Mouse (Mus musculus) CH12.LX (cell line): ENCODE results near the gene Syngr2. TPM values are rescaled to one million over a fixed set of nuclear protein-coding genes. Genes with fewer than 3 reads are reported as not detected.

Experiments
- DNase-seq: peaks from one replicate; pipeline ENCODE4 v3.0.0-alpha.2; 2013; ENCODE audit errors: extremely low read depth
- H3K27ac ChIP-seq: 2 replicates; pipeline ENCODE4 v1.5.1; 2012; ENCODE audit warnings: low read depth, mild to moderate bottlenecking, control low read depth, moderate library complexity; ENCODE audit not compliant: insufficient read depth
- H3K27me3 ChIP-seq: replicated peaks from 2 replicates; pipeline ENCODE3; 2012; ENCODE audit warnings: inconsistent platforms
- H3K36me3 ChIP-seq, 2 experiments: replicated peaks in 1 of 2; 2 replicates each; pipeline versions ENCODE3 to v1.6.1; 2012; ENCODE audit warnings: inconsistent platforms in 1 of 2, low read length in 1 of 2, mild to moderate bottlenecking in 1 of 2, mixed read lengths in 1 of 2, moderate library complexity in 1 of 2; ENCODE audit not compliant: control insufficient read depth in 1 of 2, insufficient read depth in 1 of 2
- H3K4me1 ChIP-seq, 2 experiments: 2 replicates each; pipeline ENCODE4 v1.6.1; 2012; ENCODE audit warnings: inconsistent platforms in 1 of 2, moderate library complexity in 1 of 2; ENCODE audit not compliant: insufficient read depth in 2 of 2, control insufficient read depth in 1 of 2
- H3K4me2 ChIP-seq: 2 replicates; pipeline ENCODE4 v1.6.1; 2012; ENCODE audit warnings: low read depth, mild to moderate bottlenecking, control low read depth; ENCODE audit not compliant: poor library complexity, insufficient read depth, severe bottlenecking
- H3K4me3 ChIP-seq, 3 experiments: fragments of 150-350 bp in 1 of 3; sonication (generic) in 1 of 3; replicated peaks in 1 of 3; 2 replicates each; pipeline versions ENCODE3 to v1.5.1; 2011 to 2012; ENCODE audit warnings: low read depth in 2 of 3, low read length in 2 of 3, mild to moderate bottlenecking in 2 of 3, moderate library complexity in 2 of 3, control low read depth in 1 of 3, improper control_type of control experiment in 1 of 3, inconsistent platforms in 1 of 3, mixed read lengths in 1 of 3; ENCODE audit not compliant: poor library complexity in 1 of 3
- H3K79me2 ChIP-seq: replicated peaks from 2 replicates; pipeline ENCODE4 v1.6.1; 2012; ENCODE audit warnings: mild to moderate bottlenecking, moderate library complexity; ENCODE audit not compliant: control insufficient read depth, poor library complexity, insufficient read depth, severe bottlenecking; ENCODE audit errors: extremely low read depth
- H3K9ac ChIP-seq: 2 replicates; pipeline ENCODE4 v1.6.1; 2012; ENCODE audit warnings: low read depth, mild to moderate bottlenecking, control low read depth, moderate library complexity; ENCODE audit not compliant: insufficient read depth
- H3K9me3 ChIP-seq: replicated peaks from 2 replicates; pipeline ENCODE3; 2012; ENCODE audit warnings: low read length, inconsistent platforms, mixed read lengths
- BHLHE40 ChIP-seq: IDR thresholded peaks from 2 replicates; pipeline ENCODE4 v1.6.1; 2011; ENCODE audit warnings: mild to moderate bottlenecking, low read depth, low read length, improper control_type of control experiment
- CHD1 ChIP-seq: IDR thresholded peaks from 2 replicates; pipeline ENCODE4 v1.6.1; 2012; ENCODE audit warnings: low read depth, low read length, improper control_type of control experiment, inconsistent platforms
- CTCF ChIP-seq, 2 experiments: IDR thresholded peaks in 1 of 2; conservative IDR thresholded peaks in 1 of 2; 2 replicates each; pipeline ENCODE4 v1.5.1; 2011 to 2012; ENCODE audit warnings: low read depth in 2 of 2, low read length in 2 of 2, improper control_type of control experiment in 1 of 2, inconsistent platforms in 1 of 2, mild to moderate bottlenecking in 1 of 2, moderate library complexity in 1 of 2
- ETS1 ChIP-seq: conservative IDR thresholded peaks from 2 replicates; pipeline ENCODE4 v1.6.1; 2012; ENCODE audit warnings: low read depth, mild to moderate bottlenecking, inconsistent platforms, low read length, improper control_type of control experiment, moderate library complexity
- HCFC1 ChIP-seq: IDR thresholded peaks from 2 replicates; pipeline ENCODE4 v1.6.1; 2012; ENCODE audit warnings: low read depth, mild to moderate bottlenecking, inconsistent platforms, low read length, improper control_type of control experiment
- IRF4 ChIP-seq: IDR thresholded peaks from 2 replicates; pipeline ENCODE4 v1.6.1; 2014; ENCODE audit warnings: low read depth, mild to moderate bottlenecking, inconsistent platforms, low read length, improper control_type of control experiment
- JUN ChIP-seq: IDR thresholded peaks from 2 replicates; pipeline ENCODE4 v1.6.1; 2011; ENCODE audit warnings: low read depth, mild to moderate bottlenecking, low read length, improper control_type of control experiment, moderate library complexity; ENCODE audit not compliant: insufficient read depth
- JUND ChIP-seq: conservative IDR thresholded peaks from 2 replicates; pipeline ENCODE4 v1.6.1; 2011; ENCODE audit warnings: low read depth, low read length, improper control_type of control experiment
- KAT2A ChIP-seq: IDR thresholded peaks from 2 replicates; pipeline ENCODE4 v1.6.1; 2012; ENCODE audit warnings: low read length, improper control_type of control experiment, inconsistent platforms; ENCODE audit not compliant: insufficient replicate concordance
- MAFK ChIP-seq: IDR thresholded peaks from 2 replicates; pipeline ENCODE4 v1.6.1; 2011; ENCODE audit warnings: low read length, improper control_type of control experiment; ENCODE audit not compliant: insufficient replicate concordance
- MAZ ChIP-seq: IDR thresholded peaks from 2 replicates; pipeline ENCODE4 v1.6.1; 2012; ENCODE audit warnings: low read depth, mild to moderate bottlenecking, inconsistent platforms, low read length, improper control_type of control experiment, moderate library complexity
- NELFE ChIP-seq: IDR thresholded peaks from 2 replicates; pipeline ENCODE4 v1.6.1; 2011; ENCODE audit warnings: low read depth, low read length, improper control_type of control experiment
- NRF1 ChIP-seq: IDR thresholded peaks from 2 replicates; pipeline ENCODE4 v1.6.1; 2014; ENCODE audit warnings: low read depth, mild to moderate bottlenecking, inconsistent platforms, low read length, improper control_type of control experiment, moderate library complexity
- POLR2AphosphoS2 ChIP-seq: IDR thresholded peaks from 2 replicates; pipeline ENCODE4 v1.6.1; 2011; ENCODE audit warnings: low read depth, low read length, improper control_type of control experiment
- RCOR1 ChIP-seq: conservative IDR thresholded peaks from 2 replicates; pipeline ENCODE4 v1.6.1; 2012; ENCODE audit warnings: low read depth, mild to moderate bottlenecking, inconsistent platforms, low read length, improper control_type of control experiment
- SIN3A ChIP-seq: IDR thresholded peaks from 2 replicates; pipeline ENCODE4 v1.6.1; 2012; ENCODE audit warnings: low read length, improper control_type of control experiment, inconsistent platforms
- SMC3 ChIP-seq: IDR thresholded peaks from 2 replicates; pipeline ENCODE4 v1.6.1; 2011; ENCODE audit warnings: low read depth, low read length, improper control_type of control experiment
- TCF12 ChIP-seq: IDR thresholded peaks from 2 replicates; pipeline ENCODE4 v1.6.1; 2014; ENCODE audit warnings: low read depth, mild to moderate bottlenecking, inconsistent platforms, low read length, improper control_type of control experiment
- USF2 ChIP-seq: conservative IDR thresholded peaks from 2 replicates; pipeline ENCODE4 v1.6.1; 2011; ENCODE audit warnings: low read depth, low read length, improper control_type of control experiment
- ZC3H11A ChIP-seq: IDR thresholded peaks from 2 replicates; pipeline ENCODE4 v1.6.1; 2012; ENCODE audit warnings: low read depth, mild to moderate bottlenecking, inconsistent platforms, low read length, improper control_type of control experiment
- ZMIZ1 ChIP-seq: IDR thresholded peaks from 2 replicates; pipeline ENCODE4 v1.6.1; 2012; ENCODE audit warnings: low read depth, mild to moderate bottlenecking, inconsistent platforms, low read length, improper control_type of control experiment
- dilution Hi-C: fragments of 300-500 bp; cut with MboI; formaldehyde crosslinking; loops from 2 replicates; pipeline ENCODE4 v1.14.3; 2020; ENCODE audit warnings: low sequenced_read_pairs; ENCODE audit not compliant: extremely low pct_unique_long_range_greater_than_20kb, extremely low pct_ligation_motif_present
- in situ Hi-C: fragments of 300-500 bp; cut with MboI; formaldehyde crosslinking; loops from 3 replicates; pipeline ENCODE4 v1.14.3; 2019; ENCODE audit warnings: low sequenced_read_pairs, low pct_ligation_motif_present, low pct_unique_long_range_greater_than_20kb, mixed read lengths
- polyA plus RNA-seq: library from polyadenylated mRNA; unstranded; fragments of >175 nt; gene quantifications from 2 replicates; pipeline ENCODE4 v1.2.1, GENCODE M21; 2012; ENCODE audit warnings: low read depth; ENCODE audit not compliant: insufficient read length
- total RNA-seq, 2 experiments: library from RNA; depleted of rRNA; stranded (reverse); fragments of 300-350 nt in 1 of 2; fragments of >200 nt in 1 of 2; gene quantifications; 2 replicates each; pipeline ENCODE4 v1.2.3; 2012 to 2014

Syngr2 gene
- total and polyA plus RNA-seq, 3 experiments, result 409 to 654 (median 553) TPM

- H3K4me1 ChIP-seq, result peaks cover 0 to 11% of the 10 kb centered on the region in 2 experiments; a peak in 2 of 4 replicates
- no peaks in the 10 kb centered on the region for H3K27me3 ChIP-seq
- DNase-seq, result no peak
- no peaks in the 10 kb centered on the region for H3K9me3 ChIP-seq
- H3K4me3 ChIP-seq, result no peak overlapping the region
- dilution Hi-C loops (no loop called here), in situ Hi-C loops (no loop called here)
- no peak overlapping the region for H3K4me2 ChIP-seq
- H3K9ac ChIP-seq, result no peak overlapping the region
- TF ChIP-seq CTCF (conservative IDR thresholded peaks at IDR 0.05 in 1 of 2, IDR thresholded peaks at IDR 0.05 in 1 of 2; ENCODE audit: low read depth in 2 of 2, low read length in 2 of 2) (no peak), TCF12 (no peak), NRF1 (no peak), IRF4 (no peak), ZMIZ1 (no peak), BHLHE40 (no peak), JUN (no peak), POLR2AphosphoS2 (no peak), JUND (no peak), SIN3A (no peak), KAT2A (no peak), CHD1 (no peak)
- H3K36me3 ChIP-seq, result peaks cover 3 to 30% of the 10 kb centered on the region in 2 experiments
- no peaks in the 10 kb centered on the region for H3K79me2 ChIP-seq
- H3K27ac ChIP-seq, result no peak overlapping the region
Measured at GRCm38 (mm10) chr11:117836306-117836705, 26.8 kb downstream of the Syngr2 start.

GRCm38 (mm10) chr11:117838572-117838971, 29.1 kb downstream of the Syngr2 start:
- Histone ChIP-seq H3K9me3 (no peaks in the 10 kb centered on the region), H3K9ac (no peak overlapping the region), H3K27me3 (no peaks in the 10 kb centered on the region), H3K4me3 (no peak overlapping the region), H3K27ac (no peak overlapping the region), H3K4me2 (no peak overlapping the region), H3K36me3 (peaks cover 3 to 30% of the 10 kb centered on the region in 2 experiments), H3K79me2 (no peaks in the 10 kb centered on the region), H3K4me1 (peaks cover 7 to 13% of the 10 kb centered on the region in 2 experiments)
- dilution Hi-C loops, result no loop called here
- no peak for DNase-seq
- in situ Hi-C loops, result no loop called here
- no peak for TF ChIP-seq SIN3A
- no peak for TF ChIP-seq RCOR1
- TF ChIP-seq CTCF (conservative IDR thresholded peaks at IDR 0.05 in 1 of 2, IDR thresholded peaks at IDR 0.05 in 1 of 2; ENCODE audit: low read depth in 2 of 2, low read length in 2 of 2), result no peak
- TF ChIP-seq POLR2AphosphoS2, result no peak
- TF ChIP-seq HCFC1, result no peak
- TF ChIP-seq JUND, result no peak
- no peak for TF ChIP-seq TCF12
- TF ChIP-seq IRF4, result no peak
- no peak for TF ChIP-seq MAZ
- no peak for TF ChIP-seq NELFE
- TF ChIP-seq CHD1, result no peak
- no peak for TF ChIP-seq NRF1
- no peak for TF ChIP-seq SMC3
- no peak for TF ChIP-seq JUN
- no peak for TF ChIP-seq MAFK
- TF ChIP-seq ZC3H11A, result no peak
- no peak for TF ChIP-seq USF2
- TF ChIP-seq ETS1, result no peak
